Mouse (Mus musculus): ENCODE measurements at regions not wholly inside any gene's neighbourhood (a gene's known extent, or its start where the extent isn't known, plus 50 kb on each side); places are given as distances from the start of the nearest gene placed in this dataset.

- Histone ChIP-seq H3K4me3 (ENCODE audit: low read depth, low read length) (no peak overlapping the region), H3K27me3 (replicated peaks; ENCODE audit: control insufficient read depth, insufficient read depth, low read length) (no peaks in the 10 kb centered on the region), H3K9me3 (ENCODE audit: control insufficient read depth, low read length) (no peaks in the 10 kb centered on the region), H3K4me1 (replicated peaks; ENCODE audit: control insufficient read depth, insufficient read depth, low read length) (no peaks in the 10 kb centered on the region), H3K9ac (ENCODE audit: low read depth, low read length) (no peak overlapping the region), H3K4me2 (no peak overlapping the region), H3K27ac (ENCODE audit: low read depth, low read length) (no peak overlapping the region), H3K36me3 (ENCODE audit: control insufficient read depth, insufficient read depth, low read length) (no peaks in the 10 kb centered on the region)
- DNase-seq (ENCODE audit: low spot score) (no peak), ATAC-seq (replicated peaks; ENCODE audit: low FRiP score) (no peak)
- WGBS: 81% methylated on average over 4 of the region's 4 CpGs
These were observed 395.8 kb upstream of the Nr5a2 start for GRCm38 (mm10) chr1:137355941-137356512.

- 83% methylated on average over 5 of the region's 5 CpGs for WGBS
These were observed 392.3 kb upstream of the Nr5a2 start for GRCm38 (mm10) chr1:137352390-137353027.

GRCm38 (mm10) chr1:137334137-137334536 is 373.9 kb upstream of the Nr5a2 start:
- DNase-seq (ENCODE audit: low spot score) (no peak), ATAC-seq (replicated peaks; ENCODE audit: low FRiP score) (no peak)
- no peaks in the 10 kb centered on the region for H3K9me3 ChIP-seq (ENCODE audit: control insufficient read depth, low read length)
- no peaks in the 10 kb centered on the region for H3K27me3 ChIP-seq (replicated peaks; ENCODE audit: control insufficient read depth, insufficient read depth, low read length)
- H3K4me1 ChIP-seq (replicated peaks; ENCODE audit: control insufficient read depth, insufficient read depth, low read length): no peaks in the 10 kb centered on the region
- no peaks in the 10 kb centered on the region for H3K36me3 ChIP-seq (ENCODE audit: control insufficient read depth, insufficient read depth, low read length)
- no peak overlapping the region for H3K4me3 ChIP-seq (ENCODE audit: low read depth, low read length)
- WGBS: 74% methylated on average over 2 of the region's 2 CpGs
- no peak overlapping the region for H3K4me2 ChIP-seq
- H3K9ac ChIP-seq (ENCODE audit: low read depth, low read length): no peak overlapping the region
- H3K27ac ChIP-seq (ENCODE audit: low read depth, low read length): no peak overlapping the region

More at GRCm38 (mm10) chr1:137352390-137353027, 392.3 kb upstream of the Nr5a2 start:
- H3K36me3 ChIP-seq (ENCODE audit: control insufficient read depth, insufficient read depth, low read length): no peaks in the 10 kb centered on the region
- no peak for DNase-seq (ENCODE audit: low spot score)
- no peak overlapping the region for H3K9ac ChIP-seq (ENCODE audit: low read depth, low read length)
- no peak overlapping the region for H3K27ac ChIP-seq (ENCODE audit: low read depth, low read length)
- H3K27me3 ChIP-seq (replicated peaks; ENCODE audit: control insufficient read depth, insufficient read depth, low read length): no peaks in the 10 kb centered on the region
- H3K9me3 ChIP-seq (ENCODE audit: control insufficient read depth, low read length): no peaks in the 10 kb centered on the region
- no peak overlapping the region for H3K4me2 ChIP-seq
- H3K4me1 ChIP-seq (replicated peaks; ENCODE audit: control insufficient read depth, insufficient read depth, low read length): no peaks in the 10 kb centered on the region
- no peak for ATAC-seq (replicated peaks; ENCODE audit: low FRiP score)
- no peak overlapping the region for H3K4me3 ChIP-seq (ENCODE audit: low read depth, low read length)

GRCm38 (mm10) chr1:137332108-137332769 is 372.0 kb upstream of the Nr5a2 start:
- no peak overlapping the region for H3K9ac ChIP-seq (ENCODE audit: low read depth, low read length)
- H3K4me1 ChIP-seq (replicated peaks; ENCODE audit: control insufficient read depth, insufficient read depth, low read length): no peaks in the 10 kb centered on the region
- no peak overlapping the region for H3K4me2 ChIP-seq
- ATAC-seq (replicated peaks; ENCODE audit: low FRiP score) (no peak), DNase-seq (ENCODE audit: low spot score) (no peak)
- 68% methylated on average over 8 of the region's 8 CpGs for WGBS
- H3K27ac ChIP-seq (ENCODE audit: low read depth, low read length): no peak overlapping the region
- H3K27me3 ChIP-seq (replicated peaks; ENCODE audit: control insufficient read depth, insufficient read depth, low read length): no peaks in the 10 kb centered on the region
- no peaks in the 10 kb centered on the region for H3K36me3 ChIP-seq (ENCODE audit: control insufficient read depth, insufficient read depth, low read length)
- H3K4me3 ChIP-seq (ENCODE audit: low read depth, low read length): no peak overlapping the region
- no peaks in the 10 kb centered on the region for H3K9me3 ChIP-seq (ENCODE audit: control insufficient read depth, low read length)

- H3K4me1 ChIP-seq (replicated peaks; ENCODE audit: control insufficient read depth, insufficient read depth, low read length): no peaks in the 10 kb centered on the region
- H3K9ac ChIP-seq (ENCODE audit: low read depth, low read length): no peak overlapping the region
- WGBS: 64% methylated on average over 5 of the region's 5 CpGs
- no peak overlapping the region for H3K4me2 ChIP-seq
- H3K36me3 ChIP-seq (ENCODE audit: control insufficient read depth, insufficient read depth, low read length): no peaks in the 10 kb centered on the region
- H3K4me3 ChIP-seq (ENCODE audit: low read depth, low read length): no peak overlapping the region
- H3K27me3 ChIP-seq (replicated peaks; ENCODE audit: control insufficient read depth, insufficient read depth, low read length): no peaks in the 10 kb centered on the region
- no peaks in the 10 kb centered on the region for H3K9me3 ChIP-seq (ENCODE audit: control insufficient read depth, low read length)
- H3K27ac ChIP-seq (ENCODE audit: low read depth, low read length): no peak overlapping the region
- ATAC-seq (replicated peaks; ENCODE audit: low FRiP score) (no peak), DNase-seq (ENCODE audit: low spot score) (no peak)
These were observed 371.5 kb upstream of the Nr5a2 start for GRCm38 (mm10) chr1:137331746-137332107.

- H3K27ac ChIP-seq (ENCODE audit: low read depth, low read length): no peak overlapping the region
- DNase-seq (ENCODE audit: low spot score): no peak
- no peaks in the 10 kb centered on the region for H3K9me3 ChIP-seq (ENCODE audit: control insufficient read depth, low read length)
- no peak overlapping the region for H3K9ac ChIP-seq (ENCODE audit: low read depth, low read length)
- H3K36me3 ChIP-seq (ENCODE audit: control insufficient read depth, insufficient read depth, low read length): no peaks in the 10 kb centered on the region
- no peak overlapping the region for H3K4me2 ChIP-seq
- H3K4me3 ChIP-seq (ENCODE audit: low read depth, low read length): no peak overlapping the region
- H3K4me1 ChIP-seq (replicated peaks; ENCODE audit: control insufficient read depth, insufficient read depth, low read length): no peaks in the 10 kb centered on the region
- 48% methylated on average over 3 of the region's 3 CpGs for WGBS
- no peaks in the 10 kb centered on the region for H3K27me3 ChIP-seq (replicated peaks; ENCODE audit: control insufficient read depth, insufficient read depth, low read length)
- ATAC-seq (replicated peaks; ENCODE audit: low FRiP score): no peak
These were observed 370.4 kb upstream of the Nr5a2 start for GRCm38 (mm10) chr1:137330634-137331033.

- H3K36me3 ChIP-seq (ENCODE audit: control insufficient read depth, insufficient read depth, low read length): no peaks in the 10 kb centered on the region
- no peaks in the 10 kb centered on the region for H3K27me3 ChIP-seq (replicated peaks; ENCODE audit: control insufficient read depth, insufficient read depth, low read length)
- H3K27ac ChIP-seq (ENCODE audit: low read depth, low read length): no peak overlapping the region
- WGBS: 42% methylated on average over 8 of the region's 8 CpGs
- H3K4me2 ChIP-seq: no peak overlapping the region
- no peak overlapping the region for H3K4me3 ChIP-seq (ENCODE audit: low read depth, low read length)
- H3K9ac ChIP-seq (ENCODE audit: low read depth, low read length): no peak overlapping the region
- H3K4me1 ChIP-seq (replicated peaks; ENCODE audit: control insufficient read depth, insufficient read depth, low read length): no peaks in the 10 kb centered on the region
- peak; percentile 57; the same call in 1 of the 2 replicates for ATAC-seq (replicated peaks; ENCODE audit: low FRiP score)
- no peak for DNase-seq (ENCODE audit: low spot score)
- no peaks in the 10 kb centered on the region for H3K9me3 ChIP-seq (ENCODE audit: control insufficient read depth, low read length)
These were observed 363.8 kb upstream of the Nr5a2 start for GRCm38 (mm10) chr1:137323884-137324594.

GRCm38 (mm10) chr1:137323035-137323680 is 362.9 kb upstream of the Nr5a2 start:
- 76% methylated on average over 2 of the region's 2 CpGs for WGBS
- Histone ChIP-seq H3K4me1 (replicated peaks; ENCODE audit: control insufficient read depth, insufficient read depth, low read length) (no peaks in the 10 kb centered on the region), H3K27ac (ENCODE audit: low read depth, low read length) (no peak overlapping the region), H3K4me2 (no peak overlapping the region), H3K36me3 (ENCODE audit: control insufficient read depth, insufficient read depth, low read length) (no peaks in the 10 kb centered on the region), H3K9ac (ENCODE audit: low read depth, low read length) (no peak overlapping the region), H3K4me3 (ENCODE audit: low read depth, low read length) (no peak overlapping the region), H3K27me3 (replicated peaks; ENCODE audit: control insufficient read depth, insufficient read depth, low read length) (no peaks in the 10 kb centered on the region), H3K9me3 (ENCODE audit: control insufficient read depth, low read length) (no peaks in the 10 kb centered on the region)
- ATAC-seq (replicated peaks; ENCODE audit: low FRiP score): no peak; the same call in 1 of the 2 replicates
- no peak for DNase-seq (ENCODE audit: low spot score)
